Mouse (Mus musculus) midbrain, postnatal 0 days (tissue): ENCODE measurements around the gene Tbc1d32. TPM values are rescaled to one million over a fixed set of nuclear protein-coding genes. Genes with fewer than 3 reads are reported as not detected.

Experiments
- ATAC-seq: fragments of 200-750 bp; cut with Nextera tagmentation; 2 replicates; pipeline ENCODE4 v1.8.0; 2017; ENCODE audit warnings: moderate number of reproducible peaks, mild to moderate bottlenecking, moderate TSS enrichment, moderate library complexity; ENCODE audit not compliant: low FRiP score
- DNase-seq: peaks from one replicate; pipeline ENCODE4 v3.0.0-alpha.2; 2015; ENCODE audit warnings: low spot score
- H3K27ac ChIP-seq: fragments of 300-500 bp; sonication (generic); 2 replicates; pipeline ENCODE4 v1.5.1; 2014; ENCODE audit warnings: low read depth, mild to moderate bottlenecking, low read length, mixed read lengths
- H3K27me3 ChIP-seq: fragments of 300-500 bp; sonication (generic); 2 replicates; pipeline ENCODE4 v1.6.1; 2014; ENCODE audit warnings: low read length, control low read depth, mixed read lengths; ENCODE audit not compliant: insufficient read depth
- H3K36me3 ChIP-seq: fragments of 300-500 bp; sonication (generic); 2 replicates; pipeline ENCODE4 v1.6.1; 2014; ENCODE audit warnings: low read length, control low read depth, mixed read lengths; ENCODE audit not compliant: insufficient read depth
- H3K4me1 ChIP-seq: fragments of 300-500 bp; sonication (generic); 2 replicates; pipeline ENCODE4 v1.6.1; 2014; ENCODE audit warnings: mild to moderate bottlenecking, control low read depth, antibody characterized with exemption, low read length, mixed read lengths; ENCODE audit not compliant: insufficient read depth
- H3K4me2 ChIP-seq: fragments of 300-500 bp; sonication (generic); 2 replicates; pipeline ENCODE4 v1.6.1; 2014; ENCODE audit warnings: low read depth, mild to moderate bottlenecking, low read length, mixed read lengths; ENCODE audit not compliant: poor library complexity, severe bottlenecking
- H3K4me3 ChIP-seq: fragments of 300-500 bp; sonication (generic); 2 replicates; pipeline ENCODE4 v1.5.1; 2014; ENCODE audit warnings: low read depth, mild to moderate bottlenecking, low read length, moderate library complexity
- H3K9ac ChIP-seq: fragments of 300-500 bp; sonication (generic); replicated peaks from 2 replicates; pipeline ENCODE4 v1.6.1; 2014; ENCODE audit warnings: mild to moderate bottlenecking, low read length, moderate library complexity, mixed read lengths; ENCODE audit not compliant: poor library complexity, severe bottlenecking
- H3K9me3 ChIP-seq: fragments of 300-500 bp; sonication (generic); 2 replicates; pipeline ENCODE4 v1.6.1; 2016; ENCODE audit warnings: low read length, control low read depth
- CTCF ChIP-seq: IDR thresholded peaks from 2 replicates; pipeline ENCODE4 v1.5.1; 2016; ENCODE audit warnings: antibody characterized with exemption, mild to moderate bottlenecking
- WGBS: fragments of 180-500 bp; shearing (Covaris S2); extraction: QIAGEN DNeasy Blood & Tissue Kit; methylation state at CpG from one replicate; pipeline ENCODE4 v1.1.7; 2014; 5-methylcytosine and 5-hydroxymethylcytosine counted together
- polyA plus RNA-seq: library from polyadenylated mRNA; unstranded; fragments of >200 nt; fragmentation: Nextera tagmentation; extraction: Ambion mirVana; gene quantifications from 2 replicates; pipeline ENCODE4 v1.2.1, GENCODE M21; 2015
- total RNA-seq: library from RNA; depleted of rRNA; stranded (reverse); fragments of >200 nt; gene quantifications from 2 replicates; pipeline ENCODE4 v1.2.3, GENCODE M21; 2014; rRNA removed

Tbc1d32 gene
- total RNA-seq (5.5 and 7.2 TPM in 2 replicates), polyA plus RNA-seq (1.8 and 2.1 TPM in 2 replicates)

DNA sequence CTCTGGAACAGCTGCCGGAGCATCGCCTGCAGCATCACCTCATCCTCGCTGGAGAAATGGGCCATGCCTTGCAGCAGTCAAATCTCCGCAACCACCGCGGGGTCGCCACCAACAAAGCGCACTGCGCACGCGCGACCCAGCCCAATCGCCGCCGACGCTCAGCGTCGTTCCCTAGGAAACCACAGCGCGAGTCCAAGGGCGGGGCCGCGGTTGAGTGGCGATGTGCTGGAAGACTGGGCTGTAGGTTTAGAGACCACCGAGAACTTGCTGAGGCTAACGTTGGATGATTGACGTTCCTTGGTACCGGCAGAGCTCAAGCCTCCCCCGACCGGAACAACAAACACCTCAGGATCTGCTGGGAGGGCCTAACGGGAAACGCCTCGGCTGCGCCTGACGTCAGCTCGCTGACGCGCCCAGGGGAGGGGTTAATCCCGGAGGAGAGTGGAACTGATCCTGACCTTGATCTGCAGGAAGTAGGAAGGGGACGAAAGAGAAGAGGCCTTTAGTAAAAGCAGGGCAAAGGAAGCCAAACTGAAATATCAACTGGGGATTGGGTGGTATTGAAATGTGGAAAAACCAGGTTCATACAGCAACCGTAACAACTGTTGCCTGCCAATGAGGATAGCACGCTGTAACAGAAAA lies at the start of gene Tbc1d32:
Tbc1d32 (minus strand) TSS at position 122 of the 642 bp plus-strand sequence.
- no peak for TF ChIP-seq CTCF
- WGBS, result 3% methylated on average over 42 of the region's 42 CpGs
- DNase-seq (peak; percentile 96), ATAC-seq (peak; percentile 98)
- no peaks in the 10 kb centered on the region for H3K9me3 ChIP-seq
- H3K27ac ChIP-seq, result peak within 1 kb of the TSS; percentile 89
- H3K4me1 ChIP-seq, result peaks cover 3% of the 10 kb centered on the region; the same call in 1 of the 2 replicates
- H3K36me3 ChIP-seq, result no peaks in the 10 kb centered on the region
- peak within 1 kb of the TSS; percentile 45 for H3K4me3 ChIP-seq
- no peaks in the 10 kb centered on the region for H3K27me3 ChIP-seq
- H3K4me2 ChIP-seq, result peak within 1 kb of the TSS; percentile 52
- peak within 1 kb of the TSS; percentile 66 for H3K9ac ChIP-seq

DNA sequence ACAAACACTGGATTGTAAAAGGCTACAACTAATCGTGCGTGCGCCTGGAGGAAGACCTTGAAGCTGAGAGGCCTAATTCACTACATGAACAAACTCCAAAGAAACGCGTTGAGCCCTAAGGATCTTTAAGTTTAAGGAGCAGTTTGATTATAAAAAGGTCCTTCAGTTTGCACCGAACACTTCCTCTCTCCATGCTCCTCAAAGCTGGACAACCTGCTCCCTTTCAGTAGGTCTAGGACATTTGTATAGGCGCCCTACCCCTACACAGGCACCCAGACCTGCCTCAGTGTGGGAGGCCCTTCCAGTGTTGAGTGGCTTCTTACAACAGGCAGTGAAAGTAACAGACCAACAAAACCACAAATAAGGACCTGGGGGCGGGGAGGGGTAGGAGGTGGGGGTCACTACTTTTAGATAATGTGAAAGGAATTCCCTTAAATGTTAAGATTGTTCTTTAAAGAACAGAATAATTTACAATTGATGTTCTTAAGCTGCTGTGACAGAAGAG lies 666 bp downstream of the Tbc1d32 start:
- Histone ChIP-seq H3K36me3 (no peaks in the 10 kb centered on the region), H3K4me2 (peak overlapping the region; percentile 52), H3K27ac (peak overlapping the region; percentile 89; the same call in 1 of the 2 replicates), H3K9me3 (no peaks in the 10 kb centered on the region), H3K4me3 (peak overlapping the region; percentile 45), H3K4me1 (peaks cover 3% of the 10 kb centered on the region; the same call in 1 of the 2 replicates), H3K9ac (peak overlapping the region; percentile 66), H3K27me3 (no peaks in the 10 kb centered on the region)
- DNase-seq, result no peak
- ATAC-seq, result peak; percentile 31; the same call in 1 of the 2 replicates
- no peak for TF ChIP-seq CTCF
- WGBS, result 76% methylated on average over 8 of the region's 8 CpGs

DNA sequence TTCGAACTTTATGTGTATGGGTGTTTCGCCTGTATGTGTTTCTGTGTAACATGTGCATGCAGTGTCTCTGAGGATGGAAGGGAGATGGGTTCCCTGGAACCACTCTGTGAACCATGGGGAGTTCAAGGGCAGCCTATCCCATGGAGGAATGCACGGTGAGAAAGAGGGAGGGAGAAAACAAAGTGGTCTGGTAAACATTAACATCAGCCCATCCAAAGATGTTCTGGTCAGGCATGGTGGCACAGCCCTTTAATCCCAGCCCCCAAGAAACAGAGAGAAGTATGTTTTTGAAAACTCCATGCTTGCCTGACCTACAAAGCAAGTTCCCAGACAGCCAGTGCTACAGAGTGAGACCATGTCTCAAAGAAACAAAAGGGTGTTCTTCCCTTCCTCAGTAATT lies 12.7 kb downstream of the Tbc1d32 start:
- no peaks in the 10 kb centered on the region for H3K9me3 ChIP-seq
- DNase-seq (no peak), ATAC-seq (no peak)
- no peak overlapping the region for H3K4me2 ChIP-seq
- TF ChIP-seq CTCF, result no peak
- no peak overlapping the region for H3K4me3 ChIP-seq
- no peak overlapping the region for H3K9ac ChIP-seq
- 0 out of 2 replicates have a peak, but pooled peaks cover 3% of the 10 kb centered on the region for H3K36me3 ChIP-seq
- no peaks in the 10 kb centered on the region for H3K27me3 ChIP-seq
- no peaks in the 10 kb centered on the region for H3K4me1 ChIP-seq
- H3K27ac ChIP-seq, result no peak overlapping the region
- WGBS, result 83% methylated on average over 3 of the region's 3 CpGs

DNA sequence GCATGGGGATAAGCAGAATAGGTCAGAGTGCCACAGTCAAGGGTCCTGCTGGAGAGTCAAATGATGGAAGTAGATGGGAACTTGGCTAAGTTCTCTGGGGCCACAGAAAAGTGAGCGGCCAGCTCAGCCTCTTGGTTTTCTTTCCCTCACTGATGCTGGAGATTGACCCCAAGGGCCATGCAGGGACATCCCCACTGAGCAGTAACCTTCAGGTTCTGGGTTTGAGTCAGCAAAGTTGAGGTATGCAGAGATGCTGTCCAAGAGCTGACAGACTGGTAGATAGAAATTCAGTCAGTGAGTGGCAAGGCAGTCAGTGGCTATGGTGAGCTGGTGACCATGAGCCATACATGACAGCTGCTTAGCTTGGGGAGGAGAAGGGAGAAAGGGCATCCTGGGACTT lies 18.1 kb downstream of the Tbc1d32 start:
- no peaks in the 10 kb centered on the region for H3K4me1 ChIP-seq
- H3K36me3 ChIP-seq, result 0 out of 2 replicates have a peak, but pooled peaks cover 3% of the 10 kb centered on the region
- no peak overlapping the region for H3K4me3 ChIP-seq
- 94% methylated on average over 1 of the region's 1 CpGs for WGBS
- no peak overlapping the region for H3K27ac ChIP-seq
- no peak overlapping the region for H3K4me2 ChIP-seq
- no peak overlapping the region for H3K9ac ChIP-seq
- TF ChIP-seq CTCF, result no peak
- no peaks in the 10 kb centered on the region for H3K9me3 ChIP-seq
- ATAC-seq (no peak), DNase-seq (no peak)
- H3K27me3 ChIP-seq, result no peaks in the 10 kb centered on the region

DNA sequence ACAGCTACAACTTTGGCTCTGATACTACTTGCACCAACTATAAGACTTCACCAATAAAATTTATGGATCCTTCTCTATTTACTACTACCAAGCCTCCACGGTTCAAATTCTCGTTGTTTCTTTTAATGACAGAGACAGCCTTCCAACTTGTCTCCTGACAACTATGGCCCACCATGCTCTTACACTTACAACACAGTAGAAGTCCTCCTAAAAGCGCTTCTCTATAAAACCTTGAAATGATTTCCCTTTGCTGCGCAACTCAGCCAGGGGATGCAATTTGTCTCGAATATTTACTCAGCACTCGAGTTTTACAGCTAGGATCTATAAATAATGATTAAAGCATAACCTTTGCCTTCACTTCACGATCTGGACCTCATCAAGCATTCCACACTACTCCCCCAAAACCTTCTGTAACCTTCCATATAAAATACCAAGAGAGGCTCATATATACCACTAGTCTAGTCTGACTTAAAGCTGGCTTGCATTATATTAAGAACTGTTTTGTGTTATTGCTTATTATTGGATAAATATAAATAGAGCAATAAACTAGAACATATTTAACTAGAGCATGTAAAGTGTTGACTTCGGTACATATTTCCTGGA lies 21.6 kb downstream of the Tbc1d32 start:
- no peak overlapping the region for H3K4me3 ChIP-seq
- H3K9me3 ChIP-seq, result no peaks in the 10 kb centered on the region
- no peak for ATAC-seq
- 89% methylated on average over 8 of the region's 8 CpGs for WGBS
- DNase-seq, result no peak
- H3K27me3 ChIP-seq, result no peaks in the 10 kb centered on the region
- H3K9ac ChIP-seq, result no peak overlapping the region
- no peak overlapping the region for H3K4me2 ChIP-seq
- no peaks in the 10 kb centered on the region for H3K36me3 ChIP-seq
- TF ChIP-seq CTCF, result no peak
- H3K27ac ChIP-seq, result no peak overlapping the region
- H3K4me1 ChIP-seq, result no peaks in the 10 kb centered on the region

DNA sequence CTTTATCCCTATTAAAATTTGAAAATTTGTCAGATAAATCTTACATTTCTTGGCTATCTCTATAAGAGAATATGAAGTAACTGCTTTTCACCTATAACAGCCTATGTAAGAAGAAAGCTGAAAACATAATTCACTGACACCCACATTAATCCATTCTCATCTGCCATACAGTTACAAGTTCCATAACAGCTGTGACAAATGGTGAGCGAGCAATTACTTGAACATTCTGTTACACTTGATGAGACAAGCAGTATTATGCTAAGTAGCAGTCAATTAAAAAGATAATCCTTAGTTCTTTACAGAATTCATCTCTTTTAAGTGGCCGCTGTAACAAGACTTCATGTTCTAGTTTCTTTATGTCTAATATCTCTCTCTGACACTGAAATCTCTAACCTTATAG lies 24.1 kb downstream of the Tbc1d32 start:
- ATAC-seq (no peak), DNase-seq (no peak)
- Histone ChIP-seq H3K4me2 (no peak overlapping the region), H3K27me3 (no peaks in the 10 kb centered on the region), H3K27ac (no peak overlapping the region), H3K4me3 (no peak overlapping the region), H3K9ac (no peak overlapping the region), H3K9me3 (no peaks in the 10 kb centered on the region), H3K36me3 (no peaks in the 10 kb centered on the region), H3K4me1 (no peaks in the 10 kb centered on the region)
- WGBS, result 81% methylated on average over 2 of the region's 2 CpGs
- TF ChIP-seq CTCF, result no peak
